Mouse (Mus musculus) kidney, adult 2 months (tissue): ENCODE data around the gene Klhl6. TPM values are rescaled to one million over a fixed set of nuclear protein-coding genes. Genes with fewer than 3 reads are reported as not detected.
A peak's percentile ranks its signal among the peaks of the same experiment; 100 is the strongest.

ENCODE experiments used
- DNase-seq: peaks from one replicate; pipeline ENCODE4 v3.0.0; 2021
- H3K27ac ChIP-seq: fragments of 200-500 bp; 2 replicates; pipeline ENCODE4 v1.5.1; 2012; ENCODE audit warnings: low read depth, low read length, control low read depth, inconsistent platforms; ENCODE audit not compliant: insufficient read depth
- H3K27me3 ChIP-seq: fragments of 200-500 bp; replicated peaks from 2 replicates; pipeline ENCODE4 v1.6.1; 2012; ENCODE audit warnings: mild to moderate bottlenecking, moderate library complexity, low read length, inconsistent platforms; ENCODE audit not compliant: control insufficient read depth, insufficient read depth
- H3K36me3 ChIP-seq: fragments of 200-500 bp; 2 replicates; pipeline ENCODE4 v1.6.1; 2012; ENCODE audit warnings: mild to moderate bottlenecking, moderate library complexity, low read length, inconsistent platforms; ENCODE audit not compliant: control insufficient read depth, insufficient read depth
- H3K4me1 ChIP-seq: fragments of 200-500 bp; 2 replicates; pipeline ENCODE4 v1.6.1; 2011; ENCODE audit warnings: low read length; ENCODE audit not compliant: control insufficient read depth, insufficient read depth
- H3K4me3 ChIP-seq: fragments of 200-500 bp; 2 replicates; pipeline ENCODE4 v1.5.1; 2011; ENCODE audit warnings: mild to moderate bottlenecking, low read depth, low read length, control low read depth; ENCODE audit not compliant: insufficient read depth
- CTCF ChIP-seq: fragments of 200-500 bp; conservative IDR thresholded peaks from 2 replicates; pipeline ENCODE4 v1.5.1; 2011; ENCODE audit warnings: low read depth, mild to moderate bottlenecking, control low read depth, low read length, moderate library complexity, mixed read lengths; ENCODE audit not compliant: insufficient read depth, insufficient read length
- POLR2A ChIP-seq: fragments of 200-500 bp; IDR thresholded peaks from one replicate; pipeline ENCODE4 v1.6.1; 2011; ENCODE audit warnings: low read depth, low read length, control low read depth
- whole genome bisulfite sequencing: fragments of 180-500 bp; shearing (Covaris S2); methylation state at CpG from one replicate; pipeline ENCODE4 v1.1.7; 2018; 5-methylcytosine and 5-hydroxymethylcytosine counted together
- polyA plus RNA-seq: library from polyadenylated mRNA; depleted of rRNA; stranded (reverse); fragments of >200 nt; gene quantifications from 2 replicates; pipeline ENCODE4 v1.2.3, GENCODE M21; 2012

Gene Klhl6
- polyA plus RNA-seq, 1 experiment: 5.2 TPM

- 69% methylated on average over 3 of the region's 3 CpGs for WGBS
- Histone ChIP-seq H3K36me3 (no peaks in the 10 kb centered on the region), H3K4me3 (peak overlapping the region; percentile 33; the same call in 1 of the 2 replicates), H3K27me3 (no peaks in the 10 kb centered on the region), H3K4me1 (no peaks in the 10 kb centered on the region), H3K27ac (no peak overlapping the region)
- no peak for DNase-seq
- no peak for TF ChIP-seq CTCF
- TF ChIP-seq POLR2A: no peak
These were observed 1.8 kb downstream of the Klhl6 start for GRCm38 (mm10) chr16:19981006-19981405.

DNA sequence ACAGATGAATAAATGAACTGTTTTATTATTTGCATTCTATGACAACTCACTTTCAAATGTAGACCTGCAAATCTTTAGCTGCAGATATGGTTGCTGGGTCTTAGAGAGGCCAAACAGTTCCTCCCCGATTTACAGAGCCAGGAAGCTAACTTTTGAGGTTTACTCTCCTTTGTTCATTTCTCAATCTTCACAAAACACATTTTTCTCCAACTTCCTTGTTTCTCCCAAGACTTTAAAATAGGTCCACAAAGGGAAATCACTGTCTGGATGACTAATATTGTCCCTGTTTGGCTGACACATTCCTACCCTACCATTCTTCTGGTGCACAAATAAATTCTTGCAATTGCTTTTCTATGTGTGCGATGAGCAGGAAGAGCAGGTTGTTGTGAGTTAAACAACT is 3.1 kb downstream of the Klhl6 start:
- Histone ChIP-seq H3K4me1 (no peaks in the 10 kb centered on the region), H3K4me3 (no peak overlapping the region), H3K36me3 (no peaks in the 10 kb centered on the region), H3K27me3 (no peaks in the 10 kb centered on the region), H3K27ac (0 out of 2 replicates have a peak overlapping the region, but pooled peaks have one; percentile 16)
- 60% methylated on average over 2 of the region's 2 CpGs for WGBS
- peak; percentile 40 for DNase-seq
- TF ChIP-seq CTCF: no peak
- no peak for TF ChIP-seq POLR2A

- Histone ChIP-seq H3K4me1 (peaks cover 11% of the 10 kb centered on the region), H3K4me3 (no peak overlapping the region), H3K36me3 (no peaks in the 10 kb centered on the region), H3K27ac (no peak overlapping the region), H3K27me3 (no peaks in the 10 kb centered on the region)
- WGBS: 54% methylated on average over 5 of the region's 5 CpGs
- no peak for DNase-seq
- TF ChIP-seq POLR2A: no peak
- TF ChIP-seq CTCF: no peak
These were observed 5.6 kb downstream of the Klhl6 start for GRCm38 (mm10) chr16:19977282-19977681.

- 59% methylated on average over 4 of the region's 4 CpGs for WGBS
- Histone ChIP-seq H3K4me3 (no peak overlapping the region), H3K36me3 (no peaks in the 10 kb centered on the region), H3K4me1 (peaks cover 11% of the 10 kb centered on the region), H3K27me3 (no peaks in the 10 kb centered on the region), H3K27ac (no peak overlapping the region)
- TF ChIP-seq CTCF (no peak), POLR2A (no peak)
- no peak for DNase-seq
These were observed 6.0 kb downstream of the Klhl6 start for GRCm38 (mm10) chr16:19976825-19977224.

DNA sequence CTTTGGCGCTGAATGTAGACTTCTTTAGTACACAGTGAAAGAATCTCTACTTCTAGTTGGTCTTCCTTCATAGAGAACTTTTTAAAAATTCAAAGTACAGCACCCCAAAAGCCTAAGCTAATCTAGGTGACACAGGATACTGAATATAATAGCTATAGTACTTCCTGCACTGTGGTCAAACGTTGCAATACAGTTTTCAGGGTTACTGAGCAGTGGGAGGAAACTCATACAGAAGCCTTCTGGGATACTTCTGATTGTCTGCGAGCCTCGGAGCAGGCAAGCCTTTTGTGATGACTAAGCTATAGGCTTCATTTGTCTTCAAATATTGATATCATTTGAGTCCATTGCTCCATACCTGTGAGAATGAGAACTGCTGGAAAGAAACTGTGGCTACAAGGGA is 7.4 kb downstream of the Klhl6 start:
- Histone ChIP-seq H3K27ac (no peak overlapping the region), H3K27me3 (no peaks in the 10 kb centered on the region), H3K4me1 (peaks cover 11% of the 10 kb centered on the region), H3K4me3 (no peak overlapping the region), H3K36me3 (no peaks in the 10 kb centered on the region)
- TF ChIP-seq POLR2A (no peak), CTCF (no peak)
- 66% methylated on average over 4 of the region's 4 CpGs for WGBS
- no peak for DNase-seq

DNA sequence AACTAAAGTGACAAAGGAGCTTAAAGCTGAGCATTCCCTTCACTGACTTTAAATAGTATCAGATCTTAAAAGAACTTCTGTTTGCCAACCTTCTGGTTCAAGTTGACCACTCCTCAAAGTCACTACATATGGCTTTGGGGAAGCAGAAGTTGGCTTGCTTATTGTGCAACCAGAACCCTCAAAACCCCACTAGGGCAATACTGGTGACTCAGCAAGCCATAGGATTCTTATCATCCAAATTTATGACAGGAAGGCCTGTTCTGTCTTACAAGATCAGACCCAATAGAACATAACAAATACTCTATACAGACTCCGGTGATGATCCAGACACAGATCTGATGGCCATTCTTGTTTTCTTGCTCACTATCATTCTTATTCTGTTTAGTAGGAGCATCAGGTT is 9.4 kb downstream of the Klhl6 start:
- Histone ChIP-seq H3K36me3 (no peaks in the 10 kb centered on the region), H3K4me3 (no peak overlapping the region), H3K4me1 (peaks cover 11% of the 10 kb centered on the region), H3K27ac (no peak overlapping the region), H3K27me3 (no peaks in the 10 kb centered on the region)
- TF ChIP-seq CTCF: no peak
- TF ChIP-seq POLR2A: no peak
- DNase-seq: no peak
- WGBS: 58% methylated on average over 1 of the region's 1 CpGs

DNA sequence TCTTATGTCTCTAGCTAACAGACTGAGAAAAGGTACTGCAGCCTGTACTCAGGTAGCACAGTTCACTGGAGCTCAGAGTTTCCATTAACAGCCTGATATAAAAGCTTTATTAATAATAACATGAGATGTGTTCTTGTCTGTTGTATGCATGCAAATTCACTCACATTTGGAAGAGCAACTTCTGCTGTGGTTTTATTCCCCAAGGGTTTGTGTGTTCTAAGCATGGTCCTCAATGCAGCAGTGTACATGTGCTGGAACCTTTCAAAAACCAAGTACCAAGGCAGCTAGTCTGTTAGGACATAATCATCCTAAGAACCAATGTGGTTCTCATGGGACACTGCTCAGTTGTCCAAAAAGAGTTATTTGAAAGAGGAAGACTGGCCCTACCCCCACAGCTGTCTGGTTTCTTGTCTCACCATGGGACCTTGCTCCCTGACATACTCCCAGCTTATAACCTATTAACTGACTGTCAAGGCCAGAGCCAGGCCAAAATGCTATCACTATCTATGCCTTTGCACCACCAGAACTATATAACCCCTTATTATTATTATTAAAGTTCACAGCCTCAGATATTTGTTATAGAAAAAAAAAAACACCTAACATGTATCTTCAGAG is 10.0 kb downstream of the Klhl6 start:
- Histone ChIP-seq H3K36me3 (no peaks in the 10 kb centered on the region), H3K4me3 (no peak overlapping the region), H3K27me3 (no peaks in the 10 kb centered on the region), H3K27ac (no peak overlapping the region), H3K4me1 (peaks cover 11% of the 10 kb centered on the region)
- peak; percentile 59 for DNase-seq
- TF ChIP-seq CTCF (no peak), POLR2A (no peak)
